Mouse (Mus musculus): Measurements from ENCODE around the gene Hip1.

Hip1 gene

GRCm38 (mm10) chr5:135531306-135531845, 13.5 kb downstream of the Hip1 start:
- DNase-seq = peak; percentile 51 to 70

GRCm38 (mm10) chr5:135529964-135530363, 15.0 kb downstream of the Hip1 start:
- no peak for DNase-seq

DNA sequence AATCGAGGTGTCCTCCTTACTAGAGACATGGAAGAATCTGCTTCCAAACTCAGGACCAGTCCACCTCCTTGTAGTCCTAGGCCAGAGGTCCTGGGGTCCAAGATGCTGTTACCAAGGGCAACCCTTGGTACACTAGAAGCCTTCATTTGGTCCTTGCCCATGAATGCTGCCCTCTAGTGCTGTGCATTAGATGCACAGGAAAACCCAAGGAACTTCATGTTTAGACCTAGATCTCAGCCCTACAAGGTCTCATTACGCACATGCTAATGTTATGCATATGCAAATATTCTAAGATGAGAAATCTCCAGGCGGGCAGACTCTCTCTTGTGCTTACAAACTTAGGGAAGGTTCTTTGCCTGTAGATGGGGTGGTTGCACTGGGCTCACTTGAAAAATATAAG, 15.6 kb downstream of the Hip1 start:
- no peak for DNase-seq

DNA sequence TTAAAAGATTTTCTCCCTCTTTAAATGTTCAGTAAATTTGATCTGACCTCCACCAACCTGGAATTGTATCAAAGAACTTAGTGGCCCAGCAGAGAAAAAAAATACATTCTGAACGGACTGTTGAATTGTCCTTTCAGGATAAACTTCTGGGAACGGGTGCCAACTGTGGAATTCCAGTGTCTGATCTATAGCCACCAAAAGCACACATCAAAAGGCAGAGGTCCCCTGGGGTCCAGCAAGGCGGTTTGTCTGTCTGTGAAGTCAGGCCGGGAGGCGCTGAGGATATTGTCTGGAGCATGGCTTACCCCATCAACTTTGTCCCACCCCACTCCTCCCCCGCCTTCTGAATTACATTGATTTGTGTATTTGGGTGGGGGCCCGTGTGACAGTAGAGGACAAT, 16.9 kb downstream of the Hip1 start:
- DNase-seq = no peak

GRCm38 (mm10) chr5:135524660-135525560, 20.0 kb downstream of the Hip1 start:
- DNase-seq = peak; percentile 15 to 26

DNA sequence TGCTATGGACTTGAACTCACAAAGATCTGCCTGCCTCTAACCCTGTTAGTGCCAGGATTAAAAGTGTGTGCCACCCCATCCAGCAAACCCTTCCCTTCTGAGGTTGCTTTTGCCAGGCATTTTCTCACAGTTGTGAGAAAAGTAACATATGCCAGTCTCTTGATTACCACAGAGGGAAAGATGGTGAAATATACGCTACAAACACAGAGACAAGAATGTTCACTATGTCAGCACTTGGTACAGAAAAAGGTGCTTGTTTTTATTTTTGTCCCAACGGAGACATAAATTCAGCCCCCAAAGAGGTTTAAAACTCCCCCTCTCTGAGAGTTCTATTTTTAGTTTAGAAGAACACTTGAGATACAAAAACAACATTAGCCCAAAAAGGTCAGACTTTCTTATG, 20.8 kb downstream of the Hip1 start:
- no peak for DNase-seq

DNA sequence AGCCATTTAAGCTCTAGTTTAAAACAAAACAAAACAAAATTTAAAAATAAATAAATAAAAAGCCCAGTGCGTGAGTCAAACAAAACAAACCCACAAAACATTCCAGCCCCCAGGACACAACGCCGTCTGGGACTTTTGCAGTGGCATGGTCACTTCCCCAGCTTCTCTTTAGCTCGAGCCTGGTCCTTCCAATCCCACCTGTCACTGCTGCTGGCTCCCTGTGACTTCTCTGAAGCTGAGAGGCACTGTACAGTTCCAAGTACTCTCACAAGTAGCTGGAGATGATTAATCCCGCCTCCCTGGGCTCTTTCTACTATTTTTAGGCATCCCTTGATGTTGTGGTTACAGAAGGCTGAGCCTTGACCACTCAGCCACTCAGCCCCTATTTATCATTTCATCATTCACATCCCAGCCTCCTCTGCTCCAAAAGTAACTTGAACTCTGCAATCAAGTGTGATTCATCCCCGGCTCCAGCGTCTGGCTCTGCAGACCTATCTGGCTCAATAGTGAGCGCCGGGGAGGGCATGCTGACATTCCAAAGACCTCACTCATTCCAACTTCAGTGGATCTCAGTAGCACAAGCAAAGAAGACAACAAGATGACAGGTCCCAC, 22.7 kb downstream of the Hip1 start:
- DNase-seq = no peak

- no peak for DNase-seq
These were observed 27.5 kb downstream of the Hip1 start for GRCm38 (mm10) chr5:135517348-135517883.

GRCm38 (mm10) chr5:135513131-135513530, 31.8 kb downstream of the Hip1 start:
- no peak for DNase-seq

DNA sequence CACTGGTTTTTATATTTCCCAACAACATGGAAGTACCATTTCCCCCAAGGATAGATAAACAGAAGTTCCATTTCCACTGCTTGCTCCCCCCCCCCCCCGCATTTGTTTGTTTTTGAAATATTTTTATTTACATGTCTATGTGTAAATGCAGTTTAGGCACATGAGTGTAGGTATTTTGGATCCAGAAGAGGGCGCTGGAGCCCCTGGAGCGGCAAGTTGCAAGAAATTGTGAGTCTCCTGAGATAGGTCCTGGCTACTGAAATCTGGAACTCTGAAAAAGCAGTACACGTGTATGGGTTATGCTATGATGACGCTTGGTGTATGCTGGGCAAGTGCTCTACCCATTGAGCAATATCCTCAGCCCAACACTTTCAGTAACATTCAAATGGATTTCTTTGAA, 33.8 kb downstream of the Hip1 start:
- no peak for DNase-seq

DNA sequence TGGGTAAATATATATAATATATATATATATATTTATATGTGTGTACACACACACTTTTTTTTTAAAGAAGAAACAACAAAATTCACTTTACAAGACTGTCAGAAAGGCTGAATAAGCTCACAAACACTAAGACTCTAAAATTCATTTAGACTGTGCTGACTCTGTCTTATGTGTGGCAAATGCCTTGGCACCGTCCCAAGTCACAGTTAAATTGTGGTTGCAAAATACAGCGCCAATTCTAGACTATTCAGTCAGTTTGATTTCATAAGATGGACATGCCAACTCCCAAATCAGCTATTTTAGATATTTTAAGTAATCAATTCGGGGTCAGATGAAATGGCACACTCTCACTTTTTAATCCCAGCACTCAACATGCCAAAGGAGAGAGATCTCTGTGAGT, 36.6 kb downstream of the Hip1 start:
- DNase-seq = no peak

GRCm38 (mm10) chr5:135507561-135508273, 37.2 kb downstream of the Hip1 start:
- DNase-seq = no peak

GRCm38 (mm10) chr5:135505442-135505841, 39.5 kb downstream of the Hip1 start:
- DNase-seq = no peak

- no peak for DNase-seq
These were observed 42.0 kb downstream of the Hip1 start for GRCm38 (mm10) chr5:135502931-135503330.

DNA sequence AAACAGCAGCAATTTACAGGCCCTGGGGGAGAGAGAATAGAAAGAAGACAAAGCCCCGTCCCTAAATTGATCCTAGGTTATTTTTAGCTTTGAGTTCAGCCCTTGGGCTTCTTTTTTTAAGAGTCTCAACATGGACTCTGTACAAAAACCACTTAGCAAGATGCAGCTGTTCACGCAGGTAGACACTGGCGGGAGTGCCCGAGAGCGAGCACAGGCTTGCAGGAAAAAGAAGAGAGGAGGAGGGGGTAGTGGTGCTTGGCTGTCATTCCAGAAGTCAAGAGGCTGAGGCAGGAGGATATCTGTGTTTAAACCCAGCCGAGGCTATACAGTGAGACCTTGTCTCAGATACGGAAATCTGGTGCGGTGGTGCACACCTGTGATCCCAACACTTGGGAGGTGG, 42.9 kb downstream of the Hip1 start:
- no peak for DNase-seq

GRCm38 (mm10) chr5:135498914-135499313, 46.0 kb downstream of the Hip1 start:
- no peak for DNase-seq

- no peak for DNase-seq
These were observed 47.5 kb downstream of the Hip1 start for GRCm38 (mm10) chr5:135497347-135497955.

- DNase-seq = peak; percentile 38
These were observed 48.4 kb downstream of the Hip1 start for GRCm38 (mm10) chr5:135496489-135496888.

- no peak for DNase-seq
These were observed 49.4 kb downstream of the Hip1 start for GRCm38 (mm10) chr5:135495471-135495870.

GRCm38 (mm10) chr5:135494183-135494910, 50.6 kb downstream of the Hip1 start:
- peak in 1 of 2 experiments; percentile 21 for DNase-seq

GRCm38 (mm10) chr5:135493095-135493494, 51.8 kb downstream of the Hip1 start:
- no peak for DNase-seq

GRCm38 (mm10) chr5:135492126-135492525, 52.8 kb downstream of the Hip1 start:
- DNase-seq = no peak

Data from cerebellum, postnatal 36 days (tissue).